Mouse (Mus musculus): ENCODE results near the gene Rtn4rl1. TPM values are rescaled to one million over a fixed set of nuclear protein-coding genes. Genes with fewer than 3 reads are reported as not detected.
A peak's percentile ranks its signal among the peaks of the same experiment; 100 is the strongest.
"Not testable (repeated sequence)": the region's sequence is repeated elsewhere in the genome, so short reads cannot be mapped to it uniquely, and the experiment has no call there.

Rtn4rl1 gene
- total RNA-seq, 2 experiments from 2014 or later: 104 to 110 TPM

- no peak for TF ChIP-seq CTCF (conservative IDR thresholded peaks at IDR 0.05)
- Histone ChIP-seq H3K27ac (peak overlapping the region; percentile 43; the same call in 1 of the 2 replicates), H3K4me3 (peak overlapping the region; percentile 66)
- no peak for DNase-seq (ENCODE audit: low spot score in 2 of 2)
These were observed 25.7 kb upstream of the Rtn4rl1 start for GRCm38 (mm10) chr11:75167643-75168589.

GRCm38 (mm10) chr11:75168590-75169361, 24.8 kb upstream of the Rtn4rl1 start:
- H3K27ac ChIP-seq: peak overlapping the region; percentile 43
- peak in 1 of 2 experiments; percentile 78 for DNase-seq (ENCODE audit: low spot score in 2 of 2)
- peak overlapping the region; percentile 66 for H3K4me3 ChIP-seq
- peak; percentile 92 for TF ChIP-seq CTCF (conservative IDR thresholded peaks at IDR 0.05)

DNA sequence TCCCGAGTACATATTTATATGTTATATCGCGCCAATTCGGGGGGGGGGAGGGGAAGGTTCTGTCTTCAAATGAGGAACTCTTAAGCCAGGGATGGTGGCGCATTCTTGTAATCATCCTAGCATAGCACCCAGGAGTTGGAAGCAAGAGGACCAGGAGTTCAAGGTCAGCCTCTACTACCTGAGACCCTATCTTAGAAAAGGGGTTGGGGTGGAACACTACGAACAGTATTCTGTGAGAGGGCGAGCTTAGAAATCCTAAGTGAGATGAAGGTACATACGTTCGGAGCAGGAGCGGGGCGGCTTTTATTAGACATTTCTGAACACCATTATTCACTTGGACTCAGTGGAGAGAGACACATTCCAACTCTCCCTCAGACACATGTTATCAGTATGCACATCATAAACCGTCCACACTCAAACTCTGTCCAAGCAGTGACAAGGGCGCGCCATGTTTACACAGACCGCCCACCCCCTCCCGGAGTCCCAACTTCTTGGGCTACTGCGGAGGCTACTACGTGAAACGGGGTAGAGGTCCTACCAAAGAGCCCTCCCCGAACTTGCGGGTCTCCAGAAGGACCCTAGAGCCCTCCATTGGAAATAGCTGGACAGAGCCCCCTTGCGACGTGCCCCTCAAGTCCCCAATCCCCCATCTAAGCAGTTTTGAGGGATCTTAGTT, 24.0 kb upstream of the Rtn4rl1 start, which contains the start of gene Hic1:
Gene Hic1 (minus strand): TSS at position 115 of the 676 bp plus-strand sequence.
- DNase-seq (ENCODE audit: low spot score in 2 of 2): no peak
- H3K27ac ChIP-seq: peak within 1 kb of the TSS; percentile 89
- H3K4me3 ChIP-seq: peak within 1 kb of the TSS; percentile 66
- no peak for TF ChIP-seq CTCF (conservative IDR thresholded peaks at IDR 0.05)

DNA sequence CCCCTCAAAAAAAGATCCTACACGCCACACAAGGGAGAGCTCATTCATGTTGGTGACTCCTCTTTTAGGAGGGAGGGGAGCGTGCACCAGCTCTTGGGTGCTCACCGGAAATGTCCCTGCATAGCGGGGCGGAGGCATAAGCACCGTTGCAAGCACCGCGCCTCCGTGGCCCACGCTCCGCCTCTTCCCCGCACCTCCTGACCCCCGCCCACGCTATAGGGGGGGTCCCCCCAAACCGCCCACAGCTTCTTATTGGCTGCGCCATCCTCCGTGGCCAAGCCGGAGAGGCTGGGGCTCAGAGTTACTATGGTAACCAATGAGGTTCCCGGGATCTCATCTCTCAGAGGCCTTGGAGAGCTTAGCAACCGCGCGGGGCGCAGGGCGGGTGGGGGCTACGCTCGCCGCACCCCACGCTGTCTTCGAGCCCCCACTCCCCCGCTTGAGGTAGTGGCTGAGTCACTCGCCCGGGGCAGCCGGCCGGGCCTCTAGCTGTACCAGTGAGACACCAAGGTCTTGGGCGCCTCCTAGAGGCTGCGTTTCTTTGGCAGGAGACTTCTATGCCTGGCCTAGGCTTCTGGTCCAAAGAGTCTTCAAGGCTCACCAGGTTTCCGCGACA, 23.3 kb upstream of the Rtn4rl1 start:
- DNase-seq (ENCODE audit: low spot score in 2 of 2): peak; percentile 87
- peak overlapping the region; percentile 66 for H3K4me3 ChIP-seq
- peak; percentile 92 for TF ChIP-seq CTCF (conservative IDR thresholded peaks at IDR 0.05)
- peak overlapping the region; percentile 89 for H3K27ac ChIP-seq

GRCm38 (mm10) chr11:75171186-75171865, 22.3 kb upstream of the Rtn4rl1 start:
- DNase-seq (ENCODE audit: low spot score in 2 of 2): no peak
- Histone ChIP-seq H3K27ac (peak overlapping the region; percentile 61), H3K4me3 (no peak overlapping the region)
- TF ChIP-seq CTCF (conservative IDR thresholded peaks at IDR 0.05): no peak

GRCm38 (mm10) chr11:75172151-75173094, 21.2 kb upstream of the Rtn4rl1 start:
- no peak for TF ChIP-seq CTCF (conservative IDR thresholded peaks at IDR 0.05)
- H3K4me3 ChIP-seq: peak overlapping the region; percentile 76
- H3K27ac ChIP-seq: peak overlapping the region; percentile 98
- DNase-seq (ENCODE audit: low spot score in 2 of 2): peak; percentile 63 to 71

DNA sequence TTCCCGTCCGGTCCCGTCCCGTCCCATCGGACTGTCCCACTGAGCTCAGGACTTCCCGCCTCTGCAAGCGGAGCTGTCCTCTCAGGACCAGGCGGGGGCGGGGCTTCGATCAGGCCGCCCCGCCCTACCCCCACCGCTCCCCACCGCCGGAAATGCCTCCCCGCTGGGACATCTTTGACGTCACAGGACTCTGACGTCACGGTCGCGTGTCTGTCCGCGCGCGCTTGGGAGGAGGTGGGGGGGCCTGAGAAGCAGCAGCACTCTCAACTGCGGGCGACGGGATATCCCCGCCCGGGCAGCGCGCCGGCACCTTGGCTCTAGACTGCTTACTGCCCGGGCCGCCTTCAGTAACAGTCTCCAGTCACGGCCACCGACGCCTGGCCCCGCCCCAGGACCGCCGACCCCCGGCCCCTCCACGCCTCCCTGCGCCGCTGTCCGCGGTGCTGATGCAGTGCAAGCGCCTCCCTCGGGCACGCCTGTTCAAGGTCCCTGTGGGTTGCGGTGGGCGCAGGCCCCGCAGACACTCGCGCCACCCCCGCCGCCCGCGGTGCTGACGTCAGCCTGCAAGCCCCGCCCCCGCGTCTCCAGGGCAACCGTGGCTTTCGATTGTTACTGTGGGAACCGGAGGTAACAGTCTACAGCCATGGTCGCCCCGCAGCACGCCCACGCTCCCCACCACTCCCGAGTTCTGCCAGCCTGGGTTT, 20.3 kb upstream of the Rtn4rl1 start:
- no peak for TF ChIP-seq CTCF (conservative IDR thresholded peaks at IDR 0.05)
- Histone ChIP-seq H3K27ac (peak overlapping the region; percentile 98), H3K4me3 (peak overlapping the region; percentile 76)
- DNase-seq (ENCODE audit: low spot score in 2 of 2): peak; percentile 95 to 97

DNA sequence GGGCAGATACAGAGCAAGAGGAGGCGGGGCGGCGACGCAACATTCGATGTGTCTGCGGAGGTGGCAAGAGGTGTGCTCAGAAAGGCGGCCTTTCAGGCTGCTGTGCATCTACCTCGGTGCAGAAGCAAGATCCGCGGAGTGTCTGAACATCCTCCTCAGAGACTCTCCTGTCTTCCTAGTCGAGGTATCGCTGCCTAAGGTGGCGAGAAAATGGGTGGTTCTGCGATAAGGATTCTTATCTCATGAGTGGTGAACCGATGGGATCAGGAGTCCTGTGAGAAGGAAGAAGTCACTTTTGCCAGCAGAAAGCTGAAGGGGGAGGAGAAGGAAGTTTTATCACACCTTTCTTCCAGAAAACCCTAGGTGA, 19.8 kb upstream of the Rtn4rl1 start:
- DNase-seq (ENCODE audit: low spot score in 2 of 2): no peak
- peak overlapping the region; percentile 98 for H3K27ac ChIP-seq
- peak overlapping the region; percentile 76 for H3K4me3 ChIP-seq
- no peak for TF ChIP-seq CTCF (conservative IDR thresholded peaks at IDR 0.05)

DNA sequence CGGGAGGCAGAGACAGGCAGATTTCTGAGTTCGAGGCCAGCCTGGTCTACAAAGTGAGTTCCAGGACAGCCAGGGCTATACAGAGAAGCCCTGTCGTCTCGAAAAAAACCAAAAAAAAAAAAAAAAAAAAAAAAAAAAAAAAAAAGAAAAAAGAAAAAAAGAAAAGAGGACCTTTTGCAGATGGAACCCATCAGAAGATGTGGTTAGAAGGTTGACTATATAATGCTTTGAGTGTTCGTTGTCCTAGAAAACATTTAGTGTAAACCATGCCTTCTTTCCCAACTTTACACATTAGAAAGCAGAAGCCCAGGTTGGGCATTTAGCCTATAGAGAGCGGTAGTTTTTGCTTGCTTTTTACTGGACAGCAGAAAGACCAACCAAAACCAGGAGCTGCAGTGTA, 19.0 kb upstream of the Rtn4rl1 start:
- Histone ChIP-seq H3K27ac (peak overlapping the region; percentile 98; the same call in 1 of the 2 replicates), H3K4me3 (peak overlapping the region; percentile 76)
- not testable (repeated sequence) for DNase-seq (ENCODE audit: low spot score in 2 of 2)

- TF ChIP-seq CTCF (conservative IDR thresholded peaks at IDR 0.05): no peak
- peak overlapping the region; percentile 87 for H3K4me3 ChIP-seq
- peak overlapping the region; percentile 89 for H3K27ac ChIP-seq
- no peak for DNase-seq (ENCODE audit: low spot score in 2 of 2)
These were observed 15.6 kb upstream of the Rtn4rl1 start for GRCm38 (mm10) chr11:75178011-75178410.
